Mouse (Mus musculus): ENCODE data around the gene Tead1. TPM values are rescaled to one million over a fixed set of nuclear protein-coding genes. Genes with fewer than 3 reads are reported as not detected.

Tead1 gene
- polyA plus RNA-seq, 1 experiment from 2014 or later: 13.9 TPM

- Histone ChIP-seq H3K9me3 (ENCODE audit: control insufficient read depth, low read length) (no peaks in the 10 kb centered on the region), H3K36me3 (ENCODE audit: control insufficient read depth, insufficient read depth, low read length) (no peaks in the 10 kb centered on the region), H3K27me3 (ENCODE audit: control insufficient read depth, insufficient read depth, low read length) (no peaks in the 10 kb centered on the region), H3K4me2 (ENCODE audit: low read depth, low read length) (peak overlapping the region; percentile 14; the same call in 1 of the 2 replicates), H3K4me1 (ENCODE audit: control insufficient read depth, insufficient read depth, low read length) (peaks cover 33% of the 10 kb centered on the region), H3K27ac (ENCODE audit: low read depth, low read length) (no peak overlapping the region), H3K9ac (replicated peaks; ENCODE audit: low read depth, low read length) (no peak overlapping the region), H3K4me3 (ENCODE audit: low read depth, low read length) (no peak overlapping the region)
- WGBS: 8% methylated on average over 23 of the region's 23 CpGs
- no peak for ATAC-seq (ENCODE audit: low read depth)
These were observed 5.8 kb downstream of the Tead1 start for GRCm38 (mm10) chr7:112684626-112685561.

GRCm38 (mm10) chr7:112685993-112686392 is 6.9 kb downstream of the Tead1 start:
- peaks cover 29% of the 10 kb centered on the region for H3K4me1 ChIP-seq (ENCODE audit: control insufficient read depth, insufficient read depth, low read length)
- H3K27me3 ChIP-seq (ENCODE audit: control insufficient read depth, insufficient read depth, low read length): no peaks in the 10 kb centered on the region
- ATAC-seq (ENCODE audit: low read depth): no peak
- WGBS: 68% methylated on average over 3 of the region's 3 CpGs
- H3K27ac ChIP-seq (ENCODE audit: low read depth, low read length): no peak overlapping the region
- no peak overlapping the region for H3K4me2 ChIP-seq (ENCODE audit: low read depth, low read length)
- no peak overlapping the region for H3K4me3 ChIP-seq (ENCODE audit: low read depth, low read length)
- H3K9ac ChIP-seq (replicated peaks; ENCODE audit: low read depth, low read length): no peak overlapping the region
- H3K9me3 ChIP-seq (ENCODE audit: control insufficient read depth, low read length): no peaks in the 10 kb centered on the region
- H3K36me3 ChIP-seq (ENCODE audit: control insufficient read depth, insufficient read depth, low read length): no peaks in the 10 kb centered on the region

- Histone ChIP-seq H3K27me3 (ENCODE audit: control insufficient read depth, insufficient read depth, low read length) (no peaks in the 10 kb centered on the region), H3K4me1 (ENCODE audit: control insufficient read depth, insufficient read depth, low read length) (peaks cover 28% of the 10 kb centered on the region), H3K36me3 (ENCODE audit: control insufficient read depth, insufficient read depth, low read length) (no peaks in the 10 kb centered on the region), H3K9me3 (ENCODE audit: control insufficient read depth, low read length) (no peaks in the 10 kb centered on the region), H3K27ac (ENCODE audit: low read depth, low read length) (no peak overlapping the region), H3K9ac (replicated peaks; ENCODE audit: low read depth, low read length) (no peak overlapping the region), H3K4me2 (ENCODE audit: low read depth, low read length) (no peak overlapping the region), H3K4me3 (ENCODE audit: low read depth, low read length) (no peak overlapping the region)
- 42% methylated on average over 10 of the region's 10 CpGs for WGBS
- no peak for ATAC-seq (ENCODE audit: low read depth)
These were observed 7.5 kb downstream of the Tead1 start for GRCm38 (mm10) chr7:112686586-112686985.

GRCm38 (mm10) chr7:112688425-112689001 is 9.4 kb downstream of the Tead1 start:
- no peak overlapping the region for H3K4me3 ChIP-seq (ENCODE audit: low read depth, low read length)
- H3K4me2 ChIP-seq (ENCODE audit: low read depth, low read length): no peak overlapping the region
- H3K27ac ChIP-seq (ENCODE audit: low read depth, low read length): no peak overlapping the region
- H3K36me3 ChIP-seq (ENCODE audit: control insufficient read depth, insufficient read depth, low read length): no peaks in the 10 kb centered on the region
- peaks cover 19% of the 10 kb centered on the region for H3K4me1 ChIP-seq (ENCODE audit: control insufficient read depth, insufficient read depth, low read length)
- no peak overlapping the region for H3K9ac ChIP-seq (replicated peaks; ENCODE audit: low read depth, low read length)
- no peaks in the 10 kb centered on the region for H3K9me3 ChIP-seq (ENCODE audit: control insufficient read depth, low read length)
- H3K27me3 ChIP-seq (ENCODE audit: control insufficient read depth, insufficient read depth, low read length): no peaks in the 10 kb centered on the region
- 41% methylated on average over 9 of the region's 9 CpGs for WGBS
- ATAC-seq (ENCODE audit: low read depth): no peak

GRCm38 (mm10) chr7:112690836-112691781 is 12.0 kb downstream of the Tead1 start:
- Histone ChIP-seq H3K27ac (ENCODE audit: low read depth, low read length) (no peak overlapping the region), H3K9ac (replicated peaks; ENCODE audit: low read depth, low read length) (no peak overlapping the region), H3K4me1 (ENCODE audit: control insufficient read depth, insufficient read depth, low read length) (peaks cover 16% of the 10 kb centered on the region), H3K4me2 (ENCODE audit: low read depth, low read length) (no peak overlapping the region), H3K27me3 (ENCODE audit: control insufficient read depth, insufficient read depth, low read length) (no peaks in the 10 kb centered on the region), H3K9me3 (ENCODE audit: control insufficient read depth, low read length) (no peaks in the 10 kb centered on the region), H3K4me3 (ENCODE audit: low read depth, low read length) (no peak overlapping the region), H3K36me3 (ENCODE audit: control insufficient read depth, insufficient read depth, low read length) (no peaks in the 10 kb centered on the region)
- 19% methylated on average over 7 of the region's 7 CpGs for WGBS
- ATAC-seq (ENCODE audit: low read depth): no peak

GRCm38 (mm10) chr7:112693566-112693965 is 14.4 kb downstream of the Tead1 start:
- Histone ChIP-seq H3K4me2 (ENCODE audit: low read depth, low read length) (no peak overlapping the region), H3K27ac (ENCODE audit: low read depth, low read length) (no peak overlapping the region), H3K27me3 (ENCODE audit: control insufficient read depth, insufficient read depth, low read length) (no peaks in the 10 kb centered on the region), H3K4me3 (ENCODE audit: low read depth, low read length) (no peak overlapping the region), H3K9me3 (ENCODE audit: control insufficient read depth, low read length) (no peaks in the 10 kb centered on the region), H3K36me3 (ENCODE audit: control insufficient read depth, insufficient read depth, low read length) (no peaks in the 10 kb centered on the region), H3K9ac (replicated peaks; ENCODE audit: low read depth, low read length) (no peak overlapping the region), H3K4me1 (ENCODE audit: control insufficient read depth, insufficient read depth, low read length) (peaks cover 26% of the 10 kb centered on the region)
- ATAC-seq (ENCODE audit: low read depth): no peak
- 81% methylated on average over 10 of the region's 10 CpGs for WGBS

- peak overlapping the region; percentile 66; the same call in 1 of the 2 replicates for H3K27ac ChIP-seq (ENCODE audit: low read depth, low read length)
- no peaks in the 10 kb centered on the region for H3K9me3 ChIP-seq (ENCODE audit: control insufficient read depth, low read length)
- no peaks in the 10 kb centered on the region for H3K36me3 ChIP-seq (ENCODE audit: control insufficient read depth, insufficient read depth, low read length)
- H3K9ac ChIP-seq (replicated peaks; ENCODE audit: low read depth, low read length): no peak overlapping the region
- no peaks in the 10 kb centered on the region for H3K27me3 ChIP-seq (ENCODE audit: control insufficient read depth, insufficient read depth, low read length)
- peaks cover 28% of the 10 kb centered on the region; the same call in 1 of the 2 replicates for H3K4me1 ChIP-seq (ENCODE audit: control insufficient read depth, insufficient read depth, low read length)
- H3K4me3 ChIP-seq (ENCODE audit: low read depth, low read length): no peak overlapping the region
- 48% methylated on average over 4 of the region's 4 CpGs for whole genome bisulfite sequencing
- no peak overlapping the region for H3K4me2 ChIP-seq (ENCODE audit: low read depth, low read length)
- no peak for ATAC-seq (ENCODE audit: low read depth)
These were observed 17.7 kb downstream of the Tead1 start for GRCm38 (mm10) chr7:112696777-112697161.

- Histone ChIP-seq H3K9ac (replicated peaks; ENCODE audit: low read depth, low read length) (0 out of 2 replicates have a peak overlapping the region, but pooled peaks have one; percentile 28), H3K36me3 (ENCODE audit: control insufficient read depth, insufficient read depth, low read length) (no peaks in the 10 kb centered on the region), H3K9me3 (ENCODE audit: control insufficient read depth, low read length) (no peaks in the 10 kb centered on the region), H3K27me3 (ENCODE audit: control insufficient read depth, insufficient read depth, low read length) (no peaks in the 10 kb centered on the region), H3K4me3 (ENCODE audit: low read depth, low read length) (no peak overlapping the region), H3K4me1 (ENCODE audit: control insufficient read depth, insufficient read depth, low read length) (peaks cover 28% of the 10 kb centered on the region; the same call in 1 of the 2 replicates), H3K27ac (ENCODE audit: low read depth, low read length) (peak overlapping the region; percentile 66; the same call in 1 of the 2 replicates), H3K4me2 (ENCODE audit: low read depth, low read length) (peak overlapping the region; percentile 20; the same call in 1 of the 2 replicates)
- 10% methylated on average over 10 of the region's 10 CpGs for WGBS
- ATAC-seq (ENCODE audit: low read depth): 0 out of 2 replicates have a peak, but pooled peaks have one; percentile 29
These were observed 18.2 kb downstream of the Tead1 start for GRCm38 (mm10) chr7:112697162-112697841.

All from neural tube, embryonic 14.5 days (tissue).